Mouse (Mus musculus) heart, adult 2 months (tissue): ENCODE measurements around the gene Tspan31. TPM values are rescaled to one million over a fixed set of nuclear protein-coding genes. Genes with fewer than 3 reads are reported as not detected.
A peak's percentile ranks its signal among the peaks of the same experiment; 100 is the strongest.

Source experiments
- DNase-seq, 2 experiments: peaks; one replicate each; pipeline ENCODE4 v3.0.0; 2021
- H3K27ac ChIP-seq: fragments of 200-600 bp; 2 replicates; pipeline ENCODE4 v1.8.1; 2022
- H3K27me3 ChIP-seq: fragments of 200-500 bp; 2 replicates; pipeline ENCODE4 v1.6.1; 2012; ENCODE audit warnings: mild to moderate bottlenecking, low read length, inconsistent platforms, mixed read lengths; ENCODE audit not compliant: control insufficient read depth, insufficient read depth
- H3K36me3 ChIP-seq: fragments of 200-500 bp; 2 replicates; pipeline ENCODE4 v1.6.1; 2012; ENCODE audit warnings: low read length, inconsistent platforms; ENCODE audit not compliant: control insufficient read depth, insufficient read depth
- H3K4me1 ChIP-seq: fragments of 200-500 bp; 2 replicates; pipeline ENCODE4 v1.6.1; 2011; ENCODE audit warnings: low read length; ENCODE audit not compliant: control insufficient read depth, insufficient read depth
- H3K4me3 ChIP-seq: fragments of 200-600 bp; 2 replicates; pipeline ENCODE4 v1.8.1; 2022
- H3K79me2 ChIP-seq: fragments of 200-500 bp; replicated peaks from 2 replicates; pipeline ENCODE4 v1.6.1; 2012; ENCODE audit warnings: mild to moderate bottlenecking, inconsistent platforms, low read length, moderate library complexity, mixed read lengths; ENCODE audit not compliant: control insufficient read depth, insufficient read depth
- H3K9ac ChIP-seq: fragments of 200-500 bp; 2 replicates; pipeline ENCODE4 v1.6.1; 2012; ENCODE audit warnings: low read depth, mild to moderate bottlenecking, control low read depth, inconsistent platforms, low read length, mixed read lengths
- CTCF ChIP-seq: fragments of 200-600 bp; IDR thresholded peaks from 2 replicates; pipeline ENCODE4 v1.8.1; 2022; ENCODE audit warnings: antibody characterized with exemption, mild to moderate bottlenecking, moderate library complexity
- EP300 ChIP-seq: fragments of 200-500 bp; IDR thresholded peaks from 2 replicates; pipeline ENCODE4 v1.6.1; 2011; ENCODE audit warnings: low read depth, low read length, control low read depth; ENCODE audit not compliant: insufficient read depth
- POLR2A ChIP-seq: fragments of 200-500 bp; IDR thresholded peaks from 2 replicates; pipeline ENCODE4 v1.6.1; 2011; ENCODE audit warnings: mild to moderate bottlenecking, low read depth, low read length, control low read depth; ENCODE audit not compliant: insufficient read depth
- WGBS: fragments of 180-500 bp; shearing (Covaris S2); methylation state at CpG from one replicate; pipeline ENCODE4 v1.1.7; 2018; 5-methylcytosine and 5-hydroxymethylcytosine counted together
- intact Hi-C: fragments of 180-260 bp; cut with DNase I; formaldehyde crosslinking; loops from one replicate; pipeline ENCODE4 v1.15.1; 2025
- polyA plus RNA-seq: library from polyadenylated mRNA; depleted of rRNA; stranded (reverse); fragments of >200 nt; gene quantifications from 2 replicates; pipeline ENCODE4 v1.2.3, GENCODE M21; 2012
- total RNA-seq, 2 experiments: library from RNA; stranded (reverse); gene quantifications; 2 replicates each; pipeline ENCODE4 v1.2.3; 2021

Tspan31 gene
- total and polyA plus RNA-seq, 3 experiments: 39.3 to 67.6 (median 51.0) TPM

DNA sequence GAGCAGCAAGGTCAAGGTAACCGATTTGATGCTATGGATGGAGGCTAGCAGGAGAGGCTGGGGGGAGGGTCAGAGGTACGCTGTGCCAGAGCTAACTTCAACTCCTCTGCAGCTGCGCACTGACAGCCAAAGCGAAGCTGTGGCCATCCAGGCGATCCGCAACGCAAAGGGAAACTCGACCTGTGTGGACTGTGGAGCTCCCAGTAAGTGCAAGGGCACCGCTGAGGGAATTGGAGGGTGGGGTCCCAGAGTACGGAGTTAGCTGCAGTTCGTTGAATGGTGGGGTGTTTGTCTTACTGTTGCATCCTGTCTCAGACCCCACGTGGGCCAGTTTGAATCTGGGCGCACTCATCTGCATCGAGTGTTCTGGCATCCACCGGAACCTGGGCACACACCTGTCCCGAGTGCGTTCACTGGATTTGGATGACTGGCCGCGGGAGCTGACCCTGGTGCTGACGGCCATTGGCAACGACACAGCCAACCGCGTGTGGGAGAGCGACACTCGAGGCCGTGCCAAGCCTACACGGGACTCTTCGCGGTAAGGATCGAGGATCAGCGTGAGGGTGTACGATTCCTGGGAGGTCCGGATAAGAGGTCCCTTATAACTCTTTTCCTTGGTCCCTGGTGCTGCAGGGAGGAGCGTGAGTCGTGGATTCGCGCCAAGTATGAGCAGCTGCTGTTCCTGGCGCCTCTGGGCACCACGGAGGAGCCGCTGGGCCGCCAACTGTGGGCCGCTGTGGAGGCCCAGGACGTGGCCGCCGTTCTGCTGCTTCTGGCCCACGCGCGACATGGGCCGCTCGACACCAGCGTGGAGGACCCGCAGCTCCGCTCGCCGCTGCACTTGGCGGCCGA lies 20.7 kb upstream of the Tspan31 start:
- intact Hi-C loops: no loop called here
- H3K9ac ChIP-seq: no peak overlapping the region
- TF ChIP-seq POLR2A: no peak
- TF ChIP-seq EP300: no peak
- TF ChIP-seq CTCF: no peak
- no peaks in the 10 kb centered on the region for H3K36me3 ChIP-seq
- peaks cover 14% of the 10 kb centered on the region for H3K27me3 ChIP-seq
- no peak overlapping the region for H3K27ac ChIP-seq
- WGBS: 18% methylated on average over 57 of the region's 57 CpGs
- no peaks in the 10 kb centered on the region for H3K4me1 ChIP-seq
- peak; percentile 36 to 58 for DNase-seq
- no peak overlapping the region for H3K4me3 ChIP-seq
- H3K79me2 ChIP-seq: no peaks in the 10 kb centered on the region

DNA sequence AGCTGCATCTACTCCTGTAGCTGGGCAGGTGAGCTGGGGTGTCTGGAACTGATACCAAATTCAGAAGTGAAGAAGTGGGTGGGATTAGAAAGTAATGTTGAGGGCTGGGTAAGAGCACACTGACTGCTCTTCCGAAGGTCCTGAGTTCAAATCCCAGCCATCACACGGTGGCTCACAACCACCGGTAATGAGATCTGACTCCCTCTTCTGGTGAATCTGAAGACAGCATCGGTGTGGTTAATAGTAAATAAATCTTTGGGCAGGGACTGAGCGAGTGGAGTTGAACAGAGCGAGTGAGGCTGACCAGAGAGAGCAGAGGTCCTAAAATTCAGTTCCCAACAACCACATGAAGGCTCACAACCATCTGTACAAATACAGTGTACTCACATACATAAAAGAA lies 15.6 kb upstream of the Tspan31 start:
- TF ChIP-seq CTCF (no peak), POLR2A (no peak), EP300 (no peak)
- Histone ChIP-seq H3K4me3 (no peak overlapping the region), H3K27ac (no peak overlapping the region), H3K9ac (no peak overlapping the region), H3K27me3 (peaks cover 2% of the 10 kb centered on the region; the same call in 1 of the 2 replicates), H3K36me3 (no peaks in the 10 kb centered on the region), H3K79me2 (no peaks in the 10 kb centered on the region), H3K4me1 (no peaks in the 10 kb centered on the region)
- intact Hi-C loops: no loop called here
- no peak for DNase-seq
- 71% methylated on average over 6 of the region's 6 CpGs for WGBS

DNA sequence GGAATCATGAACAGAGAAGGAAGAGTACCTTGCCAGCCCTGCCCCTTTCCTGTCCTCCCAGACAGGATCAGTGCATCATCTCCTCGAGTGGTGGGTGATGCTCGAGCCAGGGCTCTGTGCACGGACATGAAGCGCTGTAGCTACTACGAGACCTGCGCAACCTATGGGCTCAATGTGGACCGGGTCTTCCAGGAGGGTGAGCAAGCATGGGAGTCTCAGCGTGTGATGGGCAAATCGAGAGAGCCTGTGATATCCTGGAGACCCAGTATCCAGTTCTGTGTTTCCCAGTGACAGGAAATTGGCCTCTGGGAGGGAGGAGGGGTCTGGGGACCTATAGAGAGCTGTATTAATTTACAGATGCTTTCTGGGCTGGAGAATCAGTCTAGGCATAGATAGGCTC lies 15.0 kb upstream of the Tspan31 start:
- Histone ChIP-seq H3K36me3 (no peaks in the 10 kb centered on the region), H3K27me3 (no peaks in the 10 kb centered on the region), H3K9ac (no peak overlapping the region), H3K27ac (no peak overlapping the region), H3K4me1 (no peaks in the 10 kb centered on the region), H3K4me3 (no peak overlapping the region), H3K79me2 (no peaks in the 10 kb centered on the region)
- 71% methylated on average over 9 of the region's 9 CpGs for WGBS
- intact Hi-C loops: no loop called here
- no peak for DNase-seq
- TF ChIP-seq EP300 (no peak), POLR2A (no peak), CTCF (no peak)

DNA sequence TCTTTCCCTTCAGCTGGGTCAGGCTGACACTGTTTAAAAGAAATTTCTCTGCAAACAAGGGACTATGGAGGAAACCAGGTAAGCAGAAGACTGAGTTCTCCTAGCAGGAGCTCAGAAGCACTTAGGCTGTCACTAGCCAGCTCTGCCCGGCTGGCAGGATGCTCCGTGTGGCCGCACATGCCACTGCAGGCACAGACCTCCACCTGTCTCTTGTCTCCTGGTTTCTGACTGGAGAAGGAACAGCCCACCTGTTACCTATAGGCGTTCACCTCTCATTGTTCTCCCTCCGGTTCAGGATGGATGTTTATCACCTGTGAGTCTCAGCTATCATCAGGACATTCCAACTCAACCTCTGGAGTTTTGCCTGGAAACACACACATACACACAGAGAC lies 13.8 kb upstream of the Tspan31 start:
- 51% methylated on average over 5 of the region's 5 CpGs for WGBS

DNA sequence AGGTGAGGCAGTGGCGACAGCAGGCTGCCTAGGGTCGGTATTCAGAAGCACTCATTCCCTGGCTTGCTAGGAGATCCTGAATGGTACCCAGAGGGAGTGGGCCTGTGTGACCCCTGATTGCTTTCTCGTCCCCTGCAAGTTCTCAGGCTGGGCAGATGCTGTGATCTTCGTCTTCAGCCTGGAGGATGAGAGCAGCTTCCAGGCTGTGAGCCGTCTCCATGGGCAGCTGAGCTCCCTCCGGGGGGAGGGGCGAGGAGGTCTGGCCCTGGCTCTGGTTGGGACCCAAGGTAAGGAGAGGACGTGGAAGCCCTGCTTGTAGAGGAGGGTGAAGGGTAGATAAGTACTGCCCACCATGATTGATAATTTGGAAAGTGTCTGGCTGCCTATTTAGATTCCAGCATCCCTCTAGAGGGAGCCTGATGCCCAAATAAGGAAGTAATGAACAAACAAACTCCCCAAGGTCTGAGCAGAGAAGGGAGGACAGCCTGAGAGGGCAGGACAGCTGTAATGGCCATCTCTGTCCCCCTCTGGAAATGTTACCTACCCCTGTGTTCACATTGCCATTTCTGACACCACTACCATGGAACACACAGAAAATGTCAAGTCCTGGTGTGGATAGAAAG lies 13.3 kb upstream of the Tspan31 start:
- TF ChIP-seq POLR2A (no peak), EP300 (no peak), CTCF (no peak)
- Histone ChIP-seq H3K4me1 (no peaks in the 10 kb centered on the region), H3K4me3 (no peak overlapping the region), H3K36me3 (no peaks in the 10 kb centered on the region), H3K27me3 (no peaks in the 10 kb centered on the region; the same call in 1 of the 2 replicates), H3K9ac (no peak overlapping the region), H3K27ac (no peak overlapping the region), H3K79me2 (no peaks in the 10 kb centered on the region)
- intact Hi-C loops: no loop called here
- DNase-seq: no peak
- WGBS: 41% methylated on average over 8 of the region's 8 CpGs

More for the DNA sequence above, 13.8 kb upstream of the Tspan31 start:
- no peak for DNase-seq
- Histone ChIP-seq H3K36me3 (no peaks in the 10 kb centered on the region), H3K9ac (no peak overlapping the region), H3K27me3 (no peaks in the 10 kb centered on the region; the same call in 1 of the 2 replicates), H3K4me3 (no peak overlapping the region), H3K79me2 (no peaks in the 10 kb centered on the region), H3K27ac (no peak overlapping the region), H3K4me1 (no peaks in the 10 kb centered on the region)
- intact Hi-C loops: no loop called here
- TF ChIP-seq POLR2A (no peak), CTCF (no peak), EP300 (no peak)

DNA sequence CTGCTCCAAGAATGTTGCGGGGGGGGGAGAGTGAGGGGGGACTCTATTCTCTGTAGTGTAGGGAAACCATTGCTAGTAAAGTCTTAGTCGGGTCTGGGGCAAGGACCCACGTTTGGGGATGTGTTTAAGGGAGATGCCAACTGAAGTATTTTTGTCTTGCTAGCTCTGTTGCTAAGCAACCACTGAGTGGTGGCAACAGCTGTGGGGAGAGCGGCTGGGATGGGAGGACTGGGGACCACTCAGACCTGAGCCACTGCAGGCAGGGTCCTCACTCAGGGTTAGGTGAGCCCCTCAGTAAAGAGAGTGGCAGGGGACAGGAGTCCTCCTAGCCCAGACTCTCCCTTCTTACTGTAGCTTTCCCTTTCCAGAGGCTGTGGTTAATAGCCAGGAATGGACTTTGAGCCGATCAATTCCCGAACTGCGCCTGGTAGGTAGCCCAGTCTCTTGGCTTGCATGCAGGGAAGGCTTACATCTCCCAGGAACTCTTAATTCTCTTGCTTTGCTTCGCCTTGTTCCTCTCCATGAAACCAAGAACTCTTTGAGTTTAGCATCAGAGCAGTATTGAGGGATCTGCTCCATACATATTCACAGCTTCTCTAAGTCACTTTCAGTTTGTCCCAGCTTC lies 12.0 kb upstream of the Tspan31 start:
- Histone ChIP-seq H3K4me3 (no peak overlapping the region), H3K27me3 (no peaks in the 10 kb centered on the region; the same call in 1 of the 2 replicates), H3K9ac (no peak overlapping the region), H3K79me2 (no peaks in the 10 kb centered on the region), H3K36me3 (no peaks in the 10 kb centered on the region), H3K4me1 (no peaks in the 10 kb centered on the region), H3K27ac (no peak overlapping the region)
- 29% methylated on average over 8 of the region's 8 CpGs for WGBS
- TF ChIP-seq POLR2A: no peak
- no peak for TF ChIP-seq CTCF
- TF ChIP-seq EP300: no peak
- no peak for DNase-seq
- intact Hi-C loops: no loop called here
